Mouse (Mus musculus): ENCODE results near the gene Nrg3. TPM values are rescaled to one million over a fixed set of nuclear protein-coding genes. Genes with fewer than 3 reads are reported as not detected.

Gene Nrg3
- total and polyA plus RNA-seq, 3 experiments: not detected

GRCm38 (mm10) chr14:38594297-38594696, 878.6 kb downstream of the Nrg3 start:
- Histone ChIP-seq H3K9ac (ENCODE audit: control insufficient read depth, low read depth, low read length, poor library complexity, severe bottlenecking) (no peak overlapping the region), H3K4me3 (ENCODE audit: control insufficient read depth in 1 of 2, insufficient read depth in 1 of 2, low read depth in 2 of 2, low read length in 2 of 2) (no peak overlapping the region), H3K79me2 (ENCODE audit: control insufficient read depth, insufficient read depth, low read length, poor library complexity) (no peaks in the 10 kb centered on the region), H3K27ac (ENCODE audit: control insufficient read depth, low read depth, low read length) (no peak overlapping the region), H3K36me3 (ENCODE audit: control insufficient read depth in 1 of 2, insufficient read depth in 2 of 2, low read length in 2 of 2) (no peaks in the 10 kb centered on the region), H3K4me1 (ENCODE audit: control insufficient read depth in 1 of 2, insufficient read depth in 2 of 2, low read length in 2 of 2) (no peaks in the 10 kb centered on the region), H3K27me3 (ENCODE audit: control insufficient read depth in 1 of 2, insufficient read depth in 2 of 2, low read length in 2 of 2) (no peaks in the 10 kb centered on the region), H3K9me3 (replicated peaks; ENCODE audit: insufficient read depth, low read length) (no peaks in the 10 kb centered on the region)
- DNase-seq (ENCODE audit: low read depth, low spot score): peak; percentile 39
- TF ChIP-seq ZC3H11A (IDR thresholded peaks at IDR 0.05; ENCODE audit: low read depth, low read length) (peak; percentile 83), KAT2A (conservative IDR thresholded peaks at IDR 0.05; ENCODE audit: low read depth, low read length) (no peak), GATA1 (IDR thresholded peaks at IDR 0.05; ENCODE audit: low read depth, low read length) (no peak), JUND (IDR thresholded peaks at IDR 0.05; ENCODE audit: low read depth, low read length) (no peak), MAFK (IDR thresholded peaks at IDR 0.05; ENCODE audit: borderline replicate concordance, low read depth, low read length) (no peak), ZNF384 (IDR thresholded peaks at IDR 0.05; ENCODE audit: low read depth, low read length) (peak; percentile 77), MAZ (IDR thresholded peaks at IDR 0.05; ENCODE audit: low read depth, low read length) (no peak), SMC3 (IDR thresholded peaks at IDR 0.05; ENCODE audit: low read depth, low read length) (peak; percentile 80), ZMIZ1 (IDR thresholded peaks at IDR 0.05; ENCODE audit: low read depth, low read length) (no peak), E2F4 (IDR thresholded peaks at IDR 0.05; ENCODE audit: borderline replicate concordance, low read depth, low read length) (no peak), BHLHE40 (IDR thresholded peaks at IDR 0.05; ENCODE audit: borderline replicate concordance, low read depth, low read length) (no peak), TCF12 (IDR thresholded peaks at IDR 0.05; ENCODE audit: low read depth, low read length) (no peak), POLR2A (IDR thresholded peaks at IDR 0.05; ENCODE audit: control insufficient read depth in 1 of 2, insufficient read depth in 1 of 2, low read depth in 1 of 2, low read length in 2 of 2, poor library complexity in 1 of 2) (no peak), NELFE (IDR thresholded peaks at IDR 0.05; ENCODE audit: low read depth, low read length) (no peak), TAL1 (IDR thresholded peaks at IDR 0.05; ENCODE audit: low read length) (no peak), POLR2AphosphoS5 (IDR thresholded peaks at IDR 0.05; ENCODE audit: borderline replicate concordance, low read depth, low read length) (no peak), CHD2 (IDR thresholded peaks at IDR 0.05; ENCODE audit: low read length) (no peak), RAD21 (IDR thresholded peaks at IDR 0.05; ENCODE audit: low read depth, low read length) (peak; percentile 82), GABPA (IDR thresholded peaks at IDR 0.05; ENCODE audit: low read depth, low read length) (no peak), ZKSCAN1 (IDR thresholded peaks at IDR 0.05; ENCODE audit: low read depth, low read length) (no peak), ELF1 (IDR thresholded peaks at IDR 0.05; ENCODE audit: low read depth, low read length) (no peak), MYC (IDR thresholded peaks at IDR 0.05; ENCODE audit: low read depth, low read length) (no peak), SIN3A (IDR thresholded peaks at IDR 0.05; ENCODE audit: low read length) (no peak), MAX (IDR thresholded peaks at IDR 0.05; ENCODE audit: low read length) (no peak), EP300 (IDR thresholded peaks at IDR 0.05; ENCODE audit: low read depth in 1 of 2, low read length in 2 of 2) (no peak), HCFC1 (IDR thresholded peaks at IDR 0.05; ENCODE audit: low read depth, low read length) (no peak), MXI1 (IDR thresholded peaks at IDR 0.05; ENCODE audit: low read depth, low read length) (no peak), RCOR1 (IDR thresholded peaks at IDR 0.05; ENCODE audit: low read depth, low read length) (no peak), UBTF (IDR thresholded peaks at IDR 0.05; ENCODE audit: borderline replicate concordance, insufficient read depth, low read depth, low read length) (no peak), ETS1 (IDR thresholded peaks at IDR 0.05; ENCODE audit: low read depth, low read length) (no peak), MEF2A (IDR thresholded peaks at IDR 0.05; ENCODE audit: extremely low read depth, insufficient replicate concordance, low read depth, low read length, poor library complexity, severe bottlenecking) (no peak), USF2 (IDR thresholded peaks at IDR 0.05; ENCODE audit: borderline replicate concordance in 1 of 2, insufficient read depth in 1 of 2, low read depth in 1 of 2, low read length in 2 of 2) (no peak), MYB (IDR thresholded peaks at IDR 0.05; ENCODE audit: low read depth, low read length) (no peak), CTCF (IDR thresholded peaks at IDR 0.05 in 2 of 3, conservative IDR thresholded peaks at IDR 0.05 in 1 of 3; ENCODE audit: control insufficient read depth in 1 of 3, insufficient read depth in 1 of 3, low read depth in 2 of 3, low read length in 3 of 3, poor library complexity in 1 of 3, severe bottlenecking in 1 of 3) (peak; percentile 23 to 66 (median 36); a peak in 5 of 6 replicates), NRF1 (IDR thresholded peaks at IDR 0.05; ENCODE audit: insufficient read depth, low read depth, low read length, poor library complexity, severe bottlenecking) (no peak), USF1 (IDR thresholded peaks at IDR 0.05; ENCODE audit: low read depth, low read length) (no peak), POLR2AphosphoS2 (IDR thresholded peaks at IDR 0.05; ENCODE audit: low read length) (no peak), CHD1 (IDR thresholded peaks at IDR 0.05; ENCODE audit: low read depth, low read length) (no peak), TBP (IDR thresholded peaks at IDR 0.05; ENCODE audit: low read depth, low read length) (no peak)

All from MEL (cell line).